Mouse (Mus musculus): ENCODE results near the gene Lrrc75b. TPM values are rescaled to one million over a fixed set of nuclear protein-coding genes. Genes with fewer than 3 reads are reported as not detected.

The Lrrc75b gene
- polyA plus RNA-seq, 1 experiment from 2014 or later = 0.84 TPM

- Histone ChIP-seq H3K4me1 (ENCODE audit: insufficient read depth, low read depth, low read length) (peaks cover 23% of the 10 kb centered on the region; the same call in 1 of the 2 replicates), H3K9ac (replicated peaks; ENCODE audit: low read depth) (no peak overlapping the region), H3K27me3 (replicated peaks; ENCODE audit: insufficient read depth, low read length) (no peaks in the 10 kb centered on the region), H3K27ac (ENCODE audit: low read length) (no peak overlapping the region), H3K36me3 (ENCODE audit: insufficient read depth, low read length) (no peaks in the 10 kb centered on the region), H3K4me2 (replicated peaks; ENCODE audit: low read depth, low read length) (no peak overlapping the region), H3K4me3 (ENCODE audit: low read depth, low read length) (no peak overlapping the region), H3K9me3 (ENCODE audit: low read length) (no peaks in the 10 kb centered on the region)
- DNase-seq (ENCODE audit: low spot score) (no peak), ATAC-seq (no peak)
- TF ChIP-seq EP300 (IDR thresholded peaks at IDR 0.05) (0 out of 2 replicates have a peak, but pooled peaks have one; percentile 9), CTCF (IDR thresholded peaks at IDR 0.05) (no peak)
- WGBS = 70% methylated on average over 1 of the region's 1 CpGs
Measured at GRCm38 (mm10) chr10:75586553-75586879, 26.4 kb upstream of the Lrrc75b start.

DNA sequence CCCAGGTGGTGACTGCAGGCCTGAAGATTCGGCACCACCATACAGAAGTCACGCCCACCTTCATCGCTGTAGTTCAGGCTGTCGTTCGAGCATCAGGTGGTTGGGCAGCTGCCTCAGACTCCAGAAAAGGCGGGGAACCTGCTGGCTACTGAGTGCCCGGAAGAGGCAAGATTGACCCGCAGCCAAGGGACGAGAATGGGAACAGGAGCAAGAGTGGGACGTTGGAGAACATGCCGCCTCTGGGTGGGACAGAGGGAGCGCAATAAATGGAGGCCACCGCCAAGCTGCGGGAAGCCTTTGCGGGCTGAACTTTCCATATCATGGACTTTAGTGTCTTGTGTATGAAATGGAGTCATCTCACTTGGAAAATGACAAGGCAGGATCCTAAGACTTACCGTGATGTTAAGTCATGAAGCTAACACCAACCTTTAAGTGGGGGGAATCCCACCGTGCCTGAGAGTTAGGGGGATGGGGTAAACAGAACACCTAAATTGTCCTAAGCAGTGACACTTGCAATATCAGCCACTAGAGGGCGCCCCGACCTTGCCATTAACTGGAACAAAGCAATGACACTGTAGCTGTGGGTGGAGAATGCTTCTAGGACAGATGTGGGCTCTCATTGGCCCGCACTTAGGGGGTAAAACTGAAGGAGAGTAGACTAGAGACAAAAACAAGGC is 25.9 kb upstream of the Lrrc75b start:
- Histone ChIP-seq H3K27me3 (replicated peaks; ENCODE audit: insufficient read depth, low read length) (no peaks in the 10 kb centered on the region), H3K36me3 (ENCODE audit: insufficient read depth, low read length) (no peaks in the 10 kb centered on the region), H3K27ac (ENCODE audit: low read length) (no peak overlapping the region), H3K9me3 (ENCODE audit: low read length) (no peaks in the 10 kb centered on the region), H3K4me2 (replicated peaks; ENCODE audit: low read depth, low read length) (no peak overlapping the region), H3K4me1 (ENCODE audit: insufficient read depth, low read depth, low read length) (peaks cover 19% of the 10 kb centered on the region; the same call in 1 of the 2 replicates), H3K9ac (replicated peaks; ENCODE audit: low read depth) (no peak overlapping the region), H3K4me3 (ENCODE audit: low read depth, low read length) (no peak overlapping the region)
- ATAC-seq (peak; percentile 71), DNase-seq (ENCODE audit: low spot score) (peak; percentile 93)
- WGBS = 20% methylated on average over 20 of the region's 20 CpGs
- TF ChIP-seq EP300 (IDR thresholded peaks at IDR 0.05) (no peak), CTCF (IDR thresholded peaks at IDR 0.05) (peak; percentile 98)

DNA sequence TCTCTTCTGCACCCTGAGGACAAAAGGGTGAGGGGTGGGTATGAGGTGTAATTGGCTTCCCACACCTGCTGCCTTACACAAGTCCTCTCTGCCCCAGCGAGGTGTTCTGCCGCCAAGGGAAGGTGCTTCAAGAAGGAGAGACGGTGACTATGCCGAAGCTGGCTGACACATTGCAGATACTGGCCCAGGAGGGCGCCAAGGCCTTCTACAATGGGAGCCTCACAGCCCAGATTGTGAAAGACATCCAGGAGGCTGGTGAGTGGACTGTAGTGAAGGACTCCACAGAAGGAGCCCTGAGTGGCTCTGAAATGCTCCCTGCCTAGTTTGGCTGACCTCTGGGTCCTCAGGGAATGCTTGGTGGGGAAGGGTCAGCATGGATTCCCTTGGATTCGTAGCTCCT is 19.0 kb upstream of the Lrrc75b start:
- DNase-seq (ENCODE audit: low spot score) = no peak
- Histone ChIP-seq H3K27me3 (replicated peaks; ENCODE audit: insufficient read depth, low read length) (no peaks in the 10 kb centered on the region), H3K4me3 (ENCODE audit: low read depth, low read length) (no peak overlapping the region), H3K9ac (replicated peaks; ENCODE audit: low read depth) (no peak overlapping the region), H3K9me3 (ENCODE audit: low read length) (no peaks in the 10 kb centered on the region), H3K27ac (ENCODE audit: low read length) (no peak overlapping the region), H3K4me2 (replicated peaks; ENCODE audit: low read depth, low read length) (no peak overlapping the region), H3K36me3 (ENCODE audit: insufficient read depth, low read length) (no peaks in the 10 kb centered on the region), H3K4me1 (ENCODE audit: insufficient read depth, low read depth, low read length) (no peaks in the 10 kb centered on the region)
- WGBS = 70% methylated on average over 6 of the region's 6 CpGs
- no peak for ATAC-seq
- no peak for TF ChIP-seq CTCF (IDR thresholded peaks at IDR 0.05)
- TF ChIP-seq EP300 (IDR thresholded peaks at IDR 0.05) = no peak

GRCm38 (mm10) chr10:75573965-75574364 is 13.8 kb upstream of the Lrrc75b start:
- H3K4me1 ChIP-seq (ENCODE audit: insufficient read depth, low read depth, low read length) = no peaks in the 10 kb centered on the region
- 86% methylated on average over 9 of the region's 9 CpGs for WGBS

DNA sequence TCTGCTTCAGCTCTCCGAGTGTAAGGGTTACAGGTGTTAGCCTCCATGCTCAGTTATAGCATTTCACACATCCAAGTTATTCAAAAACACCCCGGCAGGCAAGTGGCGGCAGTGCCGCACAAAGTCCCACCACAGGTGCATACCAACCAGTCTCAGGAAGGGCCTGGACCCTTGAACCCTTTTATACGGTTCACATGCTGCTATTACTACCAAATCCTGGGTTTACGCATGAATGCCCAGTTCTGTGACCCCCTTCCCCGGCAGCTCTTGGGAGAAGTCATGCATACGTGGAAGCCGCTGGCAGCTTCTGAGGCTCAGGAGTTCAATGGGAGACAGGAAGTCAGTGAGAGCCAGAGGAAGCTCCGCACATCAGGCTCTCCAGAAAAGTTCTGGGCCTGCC is 13.1 kb upstream of the Lrrc75b start:
- DNase-seq (ENCODE audit: low spot score) (no peak), ATAC-seq (no peak)
- H3K36me3 ChIP-seq (ENCODE audit: insufficient read depth, low read length) = no peaks in the 10 kb centered on the region
- H3K4me3 ChIP-seq (ENCODE audit: low read depth, low read length) = no peak overlapping the region
- no peak for TF ChIP-seq EP300 (IDR thresholded peaks at IDR 0.05)
- no peak for TF ChIP-seq CTCF (IDR thresholded peaks at IDR 0.05)
- no peaks in the 10 kb centered on the region for H3K4me1 ChIP-seq (ENCODE audit: insufficient read depth, low read depth, low read length)
- H3K27ac ChIP-seq (ENCODE audit: low read length) = no peak overlapping the region
- no peak overlapping the region for H3K4me2 ChIP-seq (replicated peaks; ENCODE audit: low read depth, low read length)
- no peak overlapping the region for H3K9ac ChIP-seq (replicated peaks; ENCODE audit: low read depth)
- 75% methylated on average over 10 of the region's 10 CpGs for WGBS
- H3K9me3 ChIP-seq (ENCODE audit: low read length) = no peaks in the 10 kb centered on the region
- no peaks in the 10 kb centered on the region for H3K27me3 ChIP-seq (replicated peaks; ENCODE audit: insufficient read depth, low read length)

More at GRCm38 (mm10) chr10:75573965-75574364, 13.8 kb upstream of the Lrrc75b start:
- H3K27ac ChIP-seq (ENCODE audit: low read length) = no peak overlapping the region
- DNase-seq (ENCODE audit: low spot score) (no peak), ATAC-seq (no peak)
- H3K9me3 ChIP-seq (ENCODE audit: low read length) = no peaks in the 10 kb centered on the region
- no peak overlapping the region for H3K4me3 ChIP-seq (ENCODE audit: low read depth, low read length)
- no peaks in the 10 kb centered on the region for H3K36me3 ChIP-seq (ENCODE audit: insufficient read depth, low read length)
- no peaks in the 10 kb centered on the region for H3K27me3 ChIP-seq (replicated peaks; ENCODE audit: insufficient read depth, low read length)
- no peak overlapping the region for H3K4me2 ChIP-seq (replicated peaks; ENCODE audit: low read depth, low read length)
- no peak overlapping the region for H3K9ac ChIP-seq (replicated peaks; ENCODE audit: low read depth)
- no peak for TF ChIP-seq EP300 (IDR thresholded peaks at IDR 0.05)
- no peak for TF ChIP-seq CTCF (IDR thresholded peaks at IDR 0.05)

- ATAC-seq (no peak), DNase-seq (ENCODE audit: low spot score) (no peak)
- Histone ChIP-seq H3K36me3 (ENCODE audit: insufficient read depth, low read length) (no peaks in the 10 kb centered on the region), H3K9me3 (ENCODE audit: low read length) (no peaks in the 10 kb centered on the region), H3K27me3 (replicated peaks; ENCODE audit: insufficient read depth, low read length) (no peaks in the 10 kb centered on the region), H3K4me2 (replicated peaks; ENCODE audit: low read depth, low read length) (no peak overlapping the region), H3K27ac (ENCODE audit: low read length) (no peak overlapping the region), H3K4me1 (ENCODE audit: insufficient read depth, low read depth, low read length) (no peaks in the 10 kb centered on the region), H3K9ac (replicated peaks; ENCODE audit: low read depth) (no peak overlapping the region), H3K4me3 (ENCODE audit: low read depth, low read length) (no peak overlapping the region)
- WGBS = 55% methylated on average over 9 of the region's 9 CpGs
- TF ChIP-seq CTCF (IDR thresholded peaks at IDR 0.05) (no peak), EP300 (IDR thresholded peaks at IDR 0.05) (no peak)
Measured at GRCm38 (mm10) chr10:75571937-75572336, 11.8 kb upstream of the Lrrc75b start.

Measured in lung, postnatal 0 days (tissue).